ENCODE assay signal across 8 mouse cellular contexts in the genomic region with DNA sequence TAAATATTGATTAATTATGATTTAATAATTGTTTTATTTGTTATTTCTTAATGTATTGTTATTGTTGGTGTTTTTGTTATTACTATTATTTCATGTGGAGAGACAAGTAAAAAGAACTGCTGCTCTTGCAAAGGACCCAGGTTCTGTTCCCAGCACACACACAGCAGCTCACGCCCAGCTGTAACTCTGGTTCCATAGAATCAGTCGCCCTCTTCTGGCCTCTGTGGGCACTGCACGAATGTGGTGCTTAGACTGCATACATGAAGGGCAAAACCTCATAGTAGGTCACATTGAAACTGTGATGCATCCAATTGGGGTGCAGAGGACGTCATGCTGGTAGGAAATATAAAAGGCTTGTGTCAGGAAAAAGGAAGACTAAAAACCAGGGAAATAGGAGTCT. TPM values are rescaled to one million over a fixed set of nuclear protein-coding genes. Genes with fewer than 3 reads are reported as not detected.
DNase-seq lines count a peak whose midpoint lies in the region; ATAC-seq lines count a peak whose summit lies in the region.

No protein-coding gene starts in this region.

- intact Hi-C loops in left cerebral cortex, postnatal 4 days (cut with DNase I), result no loop called here
- intact Hi-C loops in left cerebral cortex, postnatal 36 days (cut with DNase I), result no loop called here
- intact Hi-C loops in left cerebral cortex, postnatal 14 days (cut with DNase I), result no loop called here

- DNase-seq in adrenal gland, postnatal 10 days, result peak; percentile 9
- no peak for DNase-seq in adrenal gland, postnatal 4 days (ENCODE audit: low spot score in 2 of 2)
- DNase-seq in left cerebral cortex, postnatal 4 days, result peak; percentile 28
- no peak for DNase-seq in left cerebral cortex, postnatal 36 days (ENCODE audit: low spot score in 2 of 2)
- no peak for DNase-seq in layer of hippocampus, postnatal 36 days
- no peak for DNase-seq in left cerebral cortex, postnatal 14 days (ENCODE audit: low spot score in 2 of 2)

- 0 out of 2 replicates have a peak, but pooled peaks have one; percentile 56 for ATAC-seq in common myeloid progenitor, adult 5-6 weeks (replicated peaks; ENCODE audit: low read depth, poor library complexity, severe bottlenecking)
- 0 out of 2 replicates have a peak, but pooled peaks have one; percentile 61 for ATAC-seq in megakaryocyte-erythroid progenitor cell, adult 5-6 weeks (replicated peaks; ENCODE audit: low FRiP score, low TSS enrichment, poor library complexity, severe bottlenecking)

RNA-seq across cellular contexts. Expression of gene 1700123K08Rik, which starts 7.1 kb away (rescaled TPM):
- not detected for total RNA-seq in adrenal gland, postnatal 10 days (2021)
- not detected for total RNA-seq in adrenal gland, postnatal 4 days (2021)
- total RNA-seq in left cerebral cortex, postnatal 4 days (2021), result not detected
- not detected for total RNA-seq in left cerebral cortex, postnatal 36 days (2021)
- not detected in 2 replicates for total RNA-seq in common myeloid progenitor, adult 5-6 weeks (2017)
- not detected in 2 replicates for total RNA-seq in megakaryocyte-erythroid progenitor cell, adult 5-6 weeks (2014; fragmentation: Nextera tagmentation)
- not detected in 2 replicates for total RNA-seq in megakaryocyte-erythroid progenitor cell, adult 5-6 weeks (2017)
- not detected for total RNA-seq in layer of hippocampus, postnatal 36 days (2021)
- not detected for total RNA-seq in left cerebral cortex, postnatal 14 days (2021)

RNA-seq across cellular contexts. Expression of gene Zfp68, which starts 47.9 kb away (rescaled TPM):
- total RNA-seq in adrenal gland, postnatal 10 days (2021), result 10 to 100 TPM; 22.3 to 23.7 TPM
- 10 to 100 TPM; 29.3 to 34.0 TPM for total RNA-seq in adrenal gland, postnatal 4 days (2021)
- 10 to 100 TPM; 48.0 to 55.3 TPM for total RNA-seq in left cerebral cortex, postnatal 4 days (2021)
- total RNA-seq in left cerebral cortex, postnatal 36 days (2021), result 10 to 100 TPM; 26.9 to 31.3 TPM
- 63.6 and 89.1 TPM in 2 replicates for total RNA-seq in common myeloid progenitor, adult 5-6 weeks (2017)
- total RNA-seq in megakaryocyte-erythroid progenitor cell, adult 5-6 weeks (2014; fragmentation: Nextera tagmentation), result 22.6 and 27.5 TPM in 2 replicates
- 54.6 and 76.1 TPM in 2 replicates for total RNA-seq in megakaryocyte-erythroid progenitor cell, adult 5-6 weeks (2017)
- total RNA-seq in layer of hippocampus, postnatal 36 days (2021), result 10 to 100 TPM; 34.2 to 34.9 TPM
- total RNA-seq in left cerebral cortex, postnatal 14 days (2021), result 10 to 100 TPM; 22.8 to 26.6 TPM

RNA-seq across cellular contexts. Expression of gene A430033K04Rik, which starts 51.0 kb away (rescaled TPM):
- 1 to 10 TPM; 5.2 to 7.8 TPM for total RNA-seq in adrenal gland, postnatal 10 days (2021)
- 10 to 100 TPM; 11.2 to 11.7 TPM for total RNA-seq in adrenal gland, postnatal 4 days (2021)
- 10 to 100 TPM; 17.3 to 17.8 TPM for total RNA-seq in left cerebral cortex, postnatal 4 days (2021)
- 10 to 100 TPM; 11.3 to 16.4 TPM for total RNA-seq in left cerebral cortex, postnatal 36 days (2021)
- 17.7 and 18.4 TPM in 2 replicates for total RNA-seq in common myeloid progenitor, adult 5-6 weeks (2017)
- total RNA-seq in megakaryocyte-erythroid progenitor cell, adult 5-6 weeks (2014; fragmentation: Nextera tagmentation), result 10.4 and 20.4 TPM in 2 replicates
- total RNA-seq in megakaryocyte-erythroid progenitor cell, adult 5-6 weeks (2017), result 15.2 and 23.7 TPM in 2 replicates
- 10 to 100 TPM; 15.0 to 17.9 TPM for total RNA-seq in layer of hippocampus, postnatal 36 days (2021)
- total RNA-seq in left cerebral cortex, postnatal 14 days (2021), result 10 to 100 TPM; 11.5 to 12.3 TPM

Comparison
In these comparisons a context has a peak if more than half of its experiments do, and no peak if none do; other contexts are left out.
1. DNase-seq: peak in adrenal gland, postnatal 10 days (single experiment) and left cerebral cortex, postnatal 4 days (single experiment); none in adrenal gland, postnatal 4 days (0 of 2), left cerebral cortex, postnatal 36 days (0 of 2), layer of hippocampus, postnatal 36 days (0 of 2) and left cerebral cortex, postnatal 14 days (0 of 2).